Mouse (Mus musculus) CD4-positive helper T cell, adult 2 months (primary cell): ENCODE measurements around the gene Car11.
A peak's percentile ranks its signal among the peaks of the same experiment; 100 is the strongest.

Experiments used
- DNase-seq: peaks from one replicate; pipeline ENCODE4 v3.0.0-alpha.2; 2012; ENCODE audit warnings: low read depth, missing footprints, low spot score

Gene Car11

DNA sequence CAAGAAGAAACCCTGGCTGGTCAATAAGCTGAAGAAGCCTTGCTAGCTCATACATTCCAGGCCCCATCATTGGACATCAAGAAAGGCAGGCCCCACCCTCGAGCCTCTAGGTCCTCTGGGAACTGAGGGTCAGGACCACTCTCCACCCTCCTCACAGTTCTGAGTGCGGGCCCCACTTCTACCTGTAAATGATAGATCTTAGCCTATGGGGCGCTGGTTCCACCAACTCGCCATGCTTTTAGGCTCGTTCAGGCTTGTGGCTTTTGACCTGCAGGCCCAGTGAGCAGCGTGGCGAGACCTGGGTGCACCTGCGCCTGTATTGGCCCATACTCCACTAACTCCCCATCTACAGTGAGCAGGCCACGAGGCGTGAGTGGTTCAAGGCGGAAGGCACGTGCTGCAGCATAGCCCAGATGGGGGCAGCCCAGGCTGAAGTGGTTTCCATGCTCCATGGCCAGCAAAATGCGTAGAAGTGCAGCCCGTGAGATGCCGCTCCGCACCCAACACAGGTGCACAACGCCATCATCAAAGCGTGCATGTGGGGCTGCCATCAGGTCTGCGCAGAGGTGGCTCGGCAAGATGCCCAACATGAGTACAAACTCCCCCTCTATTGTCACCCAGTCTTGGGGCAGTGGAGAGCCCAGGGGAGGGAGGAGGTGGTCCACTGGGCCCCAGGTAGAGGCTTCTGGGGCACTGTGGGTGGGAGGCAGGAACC lies 11.0 kb downstream of the Car11 start:
- DNase-seq, result no peak

GRCm38 (mm10) chr7:45711316-45712021 lies 11.8 kb downstream of the Car11 start:
- DNase-seq, result no peak

DNA sequence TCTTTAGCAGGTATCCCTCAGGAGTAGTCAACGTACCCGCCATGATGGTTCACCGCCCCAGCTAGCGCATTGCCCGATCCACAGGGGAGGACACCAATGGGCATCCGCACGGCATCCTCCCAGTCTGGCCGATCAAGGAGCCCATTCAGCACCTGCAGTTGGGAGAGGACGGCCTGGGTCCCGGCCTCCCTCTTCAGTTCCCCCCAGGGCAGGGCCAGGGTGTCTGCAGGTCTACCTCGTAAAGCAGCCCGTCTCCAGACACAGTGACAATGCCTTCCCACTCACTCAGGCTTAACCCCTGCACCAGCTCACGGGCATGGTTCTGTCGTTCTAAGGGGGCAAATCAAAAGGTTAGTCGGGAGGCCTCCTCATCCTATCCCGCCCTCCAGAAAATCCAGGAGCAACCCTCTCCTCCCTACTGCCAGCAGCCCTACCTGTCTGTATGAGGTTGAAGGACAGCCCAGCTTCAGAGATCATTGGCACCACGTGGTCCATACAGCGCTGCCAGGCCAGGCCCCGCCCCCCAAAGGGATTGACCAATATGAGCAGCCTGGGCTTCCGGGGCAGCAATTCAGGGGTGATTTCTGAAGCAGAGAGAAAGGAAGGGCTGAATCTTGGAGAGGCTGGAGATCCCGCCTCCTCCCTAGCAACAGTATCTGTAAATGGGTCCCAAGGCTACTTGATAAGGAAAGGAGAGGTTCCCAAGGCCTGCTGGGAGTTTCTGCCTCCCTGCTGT lies 12.5 kb downstream of the Car11 start:
- no peak for DNase-seq

DNA sequence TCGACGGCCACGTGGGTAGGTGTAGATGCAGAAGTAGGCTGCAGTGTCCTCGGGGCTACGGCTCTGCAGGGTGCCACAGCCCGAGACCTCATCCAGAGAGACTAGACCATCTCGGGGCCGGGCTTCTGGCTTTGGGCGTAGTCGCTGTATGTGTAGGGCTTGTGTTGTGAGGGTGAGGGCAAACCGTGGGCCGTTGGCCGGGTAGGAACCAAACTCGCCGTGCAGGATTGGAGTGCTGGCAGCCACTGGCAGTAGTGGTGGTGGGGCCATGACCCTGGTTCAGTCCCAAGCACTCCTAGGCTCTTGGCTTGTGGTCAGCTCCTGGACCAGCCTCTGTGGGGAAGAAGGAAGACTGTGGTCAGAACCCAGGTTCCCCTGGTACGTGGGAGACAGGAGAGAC lies 13.8 kb downstream of the Car11 start:
- DNase-seq, result no peak

- no peak for DNase-seq
Measured at GRCm38 (mm10) chr7:45713881-45714520, 14.4 kb downstream of the Car11 start.

GRCm38 (mm10) chr7:45714630-45715089 lies 15.0 kb downstream of the Car11 start:
- no peak for DNase-seq

- peak; percentile 98 for DNase-seq
Measured at GRCm38 (mm10) chr7:45715090-45715708, 15.6 kb downstream of the Car11 start, which contains the start of gene Rpl18. Rpl18 (plus strand) TSS chr7:45715457.

DNA sequence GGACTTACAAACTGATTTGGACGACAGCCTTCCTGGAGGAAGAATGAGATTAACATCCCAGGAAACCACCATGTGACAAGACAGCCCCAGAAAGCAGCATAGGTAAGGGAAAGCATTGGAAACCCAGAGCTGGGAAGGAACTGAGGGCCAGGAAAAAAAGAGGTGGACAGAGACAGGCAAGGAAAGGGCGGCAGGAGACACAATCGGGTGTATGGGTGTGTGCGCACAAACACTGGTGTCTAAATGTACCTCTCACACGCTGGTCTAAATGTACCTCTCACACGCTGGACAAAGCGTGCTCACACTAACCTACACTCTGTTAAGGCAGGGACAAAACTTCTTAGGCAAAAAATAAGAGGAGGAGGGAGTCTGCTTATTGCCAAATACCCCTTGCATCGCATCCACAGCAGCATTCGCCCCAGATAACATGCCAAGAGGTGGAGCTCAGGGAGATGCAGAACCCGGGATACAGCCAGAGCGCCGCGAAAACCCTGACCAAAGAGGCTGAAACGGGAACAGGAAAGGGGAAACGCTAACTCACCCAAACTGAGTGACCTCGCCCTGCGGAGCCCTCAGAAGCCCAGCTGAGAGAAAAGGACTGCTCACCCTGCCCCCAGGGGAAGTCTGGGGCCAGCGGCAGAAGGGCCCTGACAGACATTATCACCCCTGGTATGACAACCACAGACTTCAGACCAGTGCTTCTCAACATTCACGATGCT lies 16.3 kb downstream of the Car11 start:
- DNase-seq, result no peak

DNA sequence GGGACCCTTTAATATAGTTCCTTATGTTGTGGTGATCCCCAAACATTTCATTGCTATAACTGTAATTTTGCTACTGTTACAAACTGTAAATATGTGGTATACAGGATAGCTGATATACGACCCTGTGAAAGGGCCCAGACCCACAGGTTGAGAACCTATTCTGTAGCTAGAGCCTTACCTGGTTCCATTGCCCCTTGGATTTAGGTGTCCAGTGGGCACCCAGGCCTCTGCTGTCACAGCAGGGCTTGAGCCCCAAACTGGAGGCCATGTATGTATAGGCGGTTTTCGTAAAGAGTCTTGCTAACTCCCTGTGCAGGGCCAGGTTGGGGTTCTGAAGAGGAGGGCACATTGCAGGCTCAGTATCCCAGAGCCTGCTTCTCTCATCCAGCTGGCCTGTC lies 16.8 kb downstream of the Car11 start:
- no peak for DNase-seq

DNA sequence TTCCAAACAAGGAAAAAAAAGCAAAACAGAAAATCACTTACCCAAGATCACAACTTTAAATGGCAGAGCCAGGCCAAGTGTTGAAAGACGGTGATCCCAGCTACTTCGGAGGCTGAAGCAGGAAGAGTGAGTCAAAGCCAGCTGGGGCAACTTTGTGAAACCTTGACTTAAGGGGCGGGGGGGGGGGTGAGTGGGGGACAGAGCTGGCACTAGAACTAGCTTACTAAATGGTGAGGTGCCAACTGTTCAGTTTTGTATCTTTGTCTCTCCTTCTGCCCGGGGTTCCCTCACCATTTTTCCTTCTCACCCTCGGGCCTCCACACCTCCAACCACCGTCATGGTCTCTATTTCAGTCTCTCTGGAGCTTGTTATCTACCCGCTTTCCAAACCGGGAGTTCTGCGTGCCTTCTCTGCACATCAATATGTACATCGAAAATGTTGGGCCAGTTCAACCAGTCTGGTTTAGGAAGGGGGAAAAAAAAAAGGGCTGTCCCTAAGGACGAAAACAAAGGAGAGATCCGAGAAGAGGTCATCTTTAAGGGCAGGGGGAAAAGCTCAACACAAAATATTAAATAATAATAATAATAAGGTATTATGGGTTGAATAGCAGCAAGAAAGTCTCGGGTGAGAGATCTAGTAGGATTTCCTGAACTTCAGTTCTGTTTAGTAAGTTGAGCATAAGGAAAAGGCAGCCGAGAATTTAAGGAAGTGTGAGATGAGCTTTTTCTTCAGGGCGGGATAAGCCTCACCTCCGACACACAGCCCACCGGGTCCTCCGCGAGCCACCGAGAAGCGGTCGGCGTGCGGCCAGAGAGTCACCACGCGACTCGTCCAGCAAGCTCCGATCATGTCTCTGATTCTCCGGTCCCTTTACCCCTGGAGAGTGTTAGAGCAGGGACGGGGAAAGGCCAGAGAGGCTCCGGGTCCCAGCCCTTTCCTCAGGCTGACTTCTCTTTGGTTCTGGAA lies 17.6 kb downstream of the Car11 start:
- DNase-seq, result no peak

- peak; percentile 98 for DNase-seq
Measured at GRCm38 (mm10) chr7:45717918-45718297, 18.3 kb downstream of the Car11 start, which contains the start of gene Sphk2. Sphk2 (minus strand) TSS chr7:45718002.

- no peak for DNase-seq
Measured at GRCm38 (mm10) chr7:45718331-45718730, 18.7 kb downstream of the Car11 start.

DNA sequence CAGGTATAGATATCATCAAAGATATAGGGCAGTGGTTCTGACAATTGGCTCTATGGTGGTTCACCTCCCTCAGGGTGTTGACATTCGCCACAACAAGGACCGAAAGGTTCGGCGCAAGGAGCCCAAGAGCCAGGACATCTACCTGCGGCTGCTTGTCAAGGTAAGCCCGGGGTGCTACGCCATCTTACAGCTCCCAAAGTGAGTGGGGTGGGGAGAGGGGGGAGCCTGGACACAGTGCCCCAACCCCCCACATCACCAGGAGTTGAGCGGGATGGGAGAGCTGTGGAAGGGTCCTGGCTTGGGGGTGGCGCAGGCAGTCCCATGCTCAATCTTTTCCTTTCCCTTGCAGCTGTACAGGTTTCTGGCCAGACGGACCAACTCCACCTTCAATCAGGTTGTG lies 19.5 kb downstream of the Car11 start:
- DNase-seq, result no peak

GRCm38 (mm10) chr7:45719738-45720412 lies 20.2 kb downstream of the Car11 start:
- no peak for DNase-seq

- no peak for DNase-seq
Measured at GRCm38 (mm10) chr7:45720413-45721233, 21.0 kb downstream of the Car11 start, which contains the start of gene Fam83e. Fam83e (plus strand) TSS chr7:45721212.

DNA sequence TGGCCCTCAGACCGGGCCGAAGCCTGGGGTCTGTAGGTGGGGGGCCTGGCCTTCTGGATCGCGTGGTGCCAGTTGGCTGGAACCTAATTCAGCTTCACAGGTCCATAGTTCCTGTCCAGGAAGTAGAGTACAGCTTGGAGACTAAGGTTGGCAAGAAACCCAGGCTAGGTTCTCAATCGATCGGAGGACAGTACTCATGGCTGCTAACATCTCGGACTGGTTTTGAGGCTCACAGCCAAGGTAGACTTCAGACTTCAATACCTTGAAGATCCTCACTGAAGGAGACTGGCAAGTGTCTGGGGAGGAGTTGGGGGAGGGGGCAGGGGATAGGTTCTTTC lies 21.6 kb downstream of the Car11 start:
- DNase-seq, result no peak

DNA sequence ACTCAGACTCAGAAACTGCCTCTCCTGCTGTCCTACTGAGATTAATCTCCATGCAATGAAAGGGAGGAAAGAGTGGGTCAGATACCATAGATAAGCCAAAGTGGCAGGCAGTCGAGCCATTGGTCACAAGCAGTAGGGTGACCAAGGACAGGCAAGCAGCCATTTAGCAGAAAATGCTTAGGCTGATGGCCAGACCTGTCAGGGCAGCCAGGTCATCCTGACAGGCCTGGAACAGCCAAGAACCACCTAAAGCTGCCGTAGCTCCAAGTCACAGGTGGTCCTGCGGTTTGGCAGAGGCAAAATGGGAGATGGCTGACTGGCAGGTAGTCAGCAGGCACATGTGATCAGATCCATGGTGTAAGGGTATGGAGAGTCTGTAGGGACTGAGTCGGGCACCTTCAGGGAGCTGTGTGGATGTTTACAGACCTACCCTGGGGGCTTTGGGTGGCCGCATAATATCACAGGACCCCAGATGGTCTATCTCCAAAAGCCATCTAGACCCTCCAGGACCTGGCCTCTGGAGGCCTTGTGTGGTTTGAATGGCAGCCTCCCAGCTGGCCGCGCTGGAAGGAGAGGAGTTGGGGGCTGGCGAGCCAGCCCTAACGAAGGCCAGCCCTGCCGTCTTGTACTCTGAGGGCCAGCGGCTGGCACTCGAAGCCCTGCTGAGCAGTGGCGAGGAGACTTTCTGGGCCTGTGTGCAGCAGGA lies 22.2 kb downstream of the Car11 start:
- DNase-seq, result no peak

- no peak for DNase-seq
Measured at GRCm38 (mm10) chr7:45722348-45722713, 22.7 kb downstream of the Car11 start.
